Mouse (Mus musculus): Measurements from ENCODE around the gene Ahdc1. TPM values are rescaled to one million over a fixed set of nuclear protein-coding genes. Genes with fewer than 3 reads are reported as not detected.

Gene Ahdc1
- total and polyA plus RNA-seq, 3 experiments, result 2.7 to 37.9 (median 15.6) TPM

GRCm38 (mm10) chr4:133087835-133088234 lies 76.8 kb downstream of the Ahdc1 start:
- peaks cover 49% of the 10 kb centered on the region for H3K27me3 ChIP-seq (ENCODE audit: insufficient read depth, low read length)
- no peak for ATAC-seq (ENCODE audit: extremely low read depth, insufficient number of reproducible peaks, low FRiP score, poor library complexity, severe bottlenecking)
- H3K4me1 ChIP-seq (ENCODE audit: insufficient read depth, low read depth, low read length), result peaks cover 49% of the 10 kb centered on the region
- no peaks in the 10 kb centered on the region for H3K36me3 ChIP-seq (replicated peaks)
- no peak for DNase-seq (ENCODE audit: low spot score)
- H3K4me3 ChIP-seq (ENCODE audit: low read depth, low read length), result peak overlapping the region; percentile 7; the same call in 1 of the 2 replicates
- no peak for TF ChIP-seq POLR2AphosphoS5 (IDR thresholded peaks at IDR 0.05; ENCODE audit: insufficient replicate concordance, low read depth, low read length)
- no peak for TF ChIP-seq GATA2 (IDR thresholded peaks at IDR 0.05; ENCODE audit: borderline replicate concordance, low read depth, low read length)
- no peak for TF ChIP-seq TAL1 (conservative IDR thresholded peaks at IDR 0.05; ENCODE audit: low read depth, low read length)
- H3K9me3 ChIP-seq (replicated peaks), result no peaks in the 10 kb centered on the region

- Histone ChIP-seq H3K36me3 (replicated peaks) (no peaks in the 10 kb centered on the region), H3K27me3 (ENCODE audit: insufficient read depth, low read length) (peaks cover 56% of the 10 kb centered on the region), H3K4me1 (ENCODE audit: insufficient read depth, low read depth, low read length) (peaks cover 51% of the 10 kb centered on the region), H3K9me3 (replicated peaks) (no peaks in the 10 kb centered on the region), H3K4me3 (ENCODE audit: low read depth, low read length) (no peak overlapping the region)
- TF ChIP-seq TAL1 (conservative IDR thresholded peaks at IDR 0.05; ENCODE audit: low read depth, low read length), result no peak
- no peak for TF ChIP-seq GATA1 (IDR thresholded peaks at IDR 0.05; ENCODE audit: borderline replicate concordance, low read length)
- ATAC-seq (ENCODE audit: extremely low read depth, insufficient number of reproducible peaks, low FRiP score, poor library complexity, severe bottlenecking), result no peak
- no peak for DNase-seq (ENCODE audit: low spot score)
Observed at GRCm38 (mm10) chr4:133089319-133089718, 78.3 kb downstream of the Ahdc1 start.

GRCm38 (mm10) chr4:133089802-133090201 lies 78.7 kb downstream of the Ahdc1 start:
- TF ChIP-seq GATA2 (IDR thresholded peaks at IDR 0.05; ENCODE audit: borderline replicate concordance, low read depth, low read length) (no peak), POLR2AphosphoS5 (IDR thresholded peaks at IDR 0.05; ENCODE audit: insufficient replicate concordance, low read depth, low read length) (no peak), CTCF (IDR thresholded peaks at IDR 0.05; ENCODE audit: low read depth, low read length) (no peak), TAL1 (conservative IDR thresholded peaks at IDR 0.05; ENCODE audit: low read depth, low read length) (no peak), GATA1 (IDR thresholded peaks at IDR 0.05; ENCODE audit: borderline replicate concordance, low read length) (no peak)
- H3K36me3 ChIP-seq (replicated peaks), result no peaks in the 10 kb centered on the region
- H3K27me3 ChIP-seq (ENCODE audit: insufficient read depth, low read length), result peaks cover 57% of the 10 kb centered on the region
- H3K4me3 ChIP-seq (ENCODE audit: low read depth, low read length), result no peak overlapping the region
- no peak for DNase-seq (ENCODE audit: low spot score)
- no peaks in the 10 kb centered on the region for H3K9me3 ChIP-seq (replicated peaks)
- ATAC-seq (ENCODE audit: extremely low read depth, insufficient number of reproducible peaks, low FRiP score, poor library complexity, severe bottlenecking), result no peak
- H3K4me1 ChIP-seq (ENCODE audit: insufficient read depth, low read depth, low read length), result peaks cover 49% of the 10 kb centered on the region

- H3K9me3 ChIP-seq (replicated peaks), result no peaks in the 10 kb centered on the region
- H3K4me1 ChIP-seq (ENCODE audit: insufficient read depth, low read depth, low read length), result peaks cover 48% of the 10 kb centered on the region
- DNase-seq (ENCODE audit: low spot score) (no peak), ATAC-seq (ENCODE audit: extremely low read depth, insufficient number of reproducible peaks, low FRiP score, poor library complexity, severe bottlenecking) (no peak)
- no peak for TF ChIP-seq CTCF (IDR thresholded peaks at IDR 0.05; ENCODE audit: low read depth, low read length)
- TF ChIP-seq GATA2 (IDR thresholded peaks at IDR 0.05; ENCODE audit: borderline replicate concordance, low read depth, low read length), result no peak
- TF ChIP-seq TAL1 (conservative IDR thresholded peaks at IDR 0.05; ENCODE audit: low read depth, low read length), result no peak
- no peak for TF ChIP-seq POLR2AphosphoS5 (IDR thresholded peaks at IDR 0.05; ENCODE audit: insufficient replicate concordance, low read depth, low read length)
- TF ChIP-seq GATA1 (IDR thresholded peaks at IDR 0.05; ENCODE audit: borderline replicate concordance, low read length), result no peak
- no peak overlapping the region for H3K4me3 ChIP-seq (ENCODE audit: low read depth, low read length)
- no peaks in the 10 kb centered on the region for H3K36me3 ChIP-seq (replicated peaks)
- H3K27me3 ChIP-seq (ENCODE audit: insufficient read depth, low read length), result peaks cover 58% of the 10 kb centered on the region
Observed at GRCm38 (mm10) chr4:133090276-133090719, 79.2 kb downstream of the Ahdc1 start.

GRCm38 (mm10) chr4:133090720-133091458 lies 79.8 kb downstream of the Ahdc1 start:
- no peak for DNase-seq (ENCODE audit: low spot score)
- no peak for TF ChIP-seq GATA2 (IDR thresholded peaks at IDR 0.05; ENCODE audit: borderline replicate concordance, low read depth, low read length)
- no peak for TF ChIP-seq POLR2AphosphoS5 (IDR thresholded peaks at IDR 0.05; ENCODE audit: insufficient replicate concordance, low read depth, low read length)
- TF ChIP-seq GATA1 (IDR thresholded peaks at IDR 0.05; ENCODE audit: borderline replicate concordance, low read length), result no peak
- TF ChIP-seq CTCF (IDR thresholded peaks at IDR 0.05; ENCODE audit: low read depth, low read length), result no peak
- TF ChIP-seq TAL1 (conservative IDR thresholded peaks at IDR 0.05; ENCODE audit: low read depth, low read length), result no peak
- ATAC-seq (ENCODE audit: extremely low read depth, insufficient number of reproducible peaks, low FRiP score, poor library complexity, severe bottlenecking), result no peak
- Histone ChIP-seq H3K4me3 (ENCODE audit: low read depth, low read length) (no peak overlapping the region), H3K36me3 (replicated peaks) (no peaks in the 10 kb centered on the region), H3K27me3 (ENCODE audit: insufficient read depth, low read length) (peaks cover 59% of the 10 kb centered on the region), H3K9me3 (replicated peaks) (no peaks in the 10 kb centered on the region), H3K4me1 (ENCODE audit: insufficient read depth, low read depth, low read length) (peaks cover 42% of the 10 kb centered on the region)

GRCm38 (mm10) chr4:133091459-133091785 lies 80.4 kb downstream of the Ahdc1 start:
- H3K4me1 ChIP-seq (ENCODE audit: insufficient read depth, low read depth, low read length), result peaks cover 42% of the 10 kb centered on the region
- H3K36me3 ChIP-seq (replicated peaks), result no peaks in the 10 kb centered on the region
- H3K27me3 ChIP-seq (ENCODE audit: insufficient read depth, low read length), result peaks cover 59% of the 10 kb centered on the region
- H3K4me3 ChIP-seq (ENCODE audit: low read depth, low read length), result no peak overlapping the region
- H3K9me3 ChIP-seq (replicated peaks), result no peaks in the 10 kb centered on the region
- ATAC-seq (ENCODE audit: extremely low read depth, insufficient number of reproducible peaks, low FRiP score, poor library complexity, severe bottlenecking) (no peak), DNase-seq (ENCODE audit: low spot score) (no peak)
- no peak for TF ChIP-seq GATA1 (IDR thresholded peaks at IDR 0.05; ENCODE audit: borderline replicate concordance, low read length)
- TF ChIP-seq POLR2AphosphoS5 (IDR thresholded peaks at IDR 0.05; ENCODE audit: insufficient replicate concordance, low read depth, low read length), result no peak
- TF ChIP-seq GATA2 (IDR thresholded peaks at IDR 0.05; ENCODE audit: borderline replicate concordance, low read depth, low read length), result no peak
- no peak for TF ChIP-seq TAL1 (conservative IDR thresholded peaks at IDR 0.05; ENCODE audit: low read depth, low read length)
- TF ChIP-seq CTCF (IDR thresholded peaks at IDR 0.05; ENCODE audit: low read depth, low read length), result no peak

All from G1E (cell line).